Mouse (Mus musculus): Measurements from ENCODE around the gene Ctsl. TPM values are rescaled to one million over a fixed set of nuclear protein-coding genes. Genes with fewer than 3 reads are reported as not detected.

The Ctsl gene
- total RNA-seq (2021) = 100 to 1,000 TPM; 280 to 282 TPM

GRCm38 (mm10) chr13:64370173-64370940, at the start of gene Ctsl:
Gene Ctsl, minus strand, starts transcription at chr13:64370890.
- intact Hi-C loops (cut with DNase I) = loop anchor here (1.0 to 5.0 kb wide), 2 partner anchors 62 to 123 kb away; partner anchors contain the start of gene Cdk20
- DNase-seq = peak; percentile 94 to 97

- intact Hi-C loops (cut with DNase I) = no loop called here
- DNase-seq = no peak
Observed at GRCm38 (mm10) chr13:64416955-64417601, 46.4 kb upstream of the Ctsl start.

- intact Hi-C loops (cut with DNase I) = no loop called here
Observed at GRCm38 (mm10) chr13:64415659-64416058, 45.0 kb upstream of the Ctsl start.

GRCm38 (mm10) chr13:64412752-64413257, 42.1 kb upstream of the Ctsl start:
- intact Hi-C loops (cut with DNase I) = no loop called here
- DNase-seq = no peak

More at GRCm38 (mm10) chr13:64415659-64416058, 45.0 kb upstream of the Ctsl start:
- DNase-seq = no peak

GRCm38 (mm10) chr13:64411282-64411681, 40.6 kb upstream of the Ctsl start:
- DNase-seq = no peak
- intact Hi-C loops (cut with DNase I) = no loop called here

- intact Hi-C loops (cut with DNase I) = no loop called here
- DNase-seq = no peak
Observed at GRCm38 (mm10) chr13:64410604-64411003, 39.9 kb upstream of the Ctsl start.

GRCm38 (mm10) chr13:64407992-64408391, 37.3 kb upstream of the Ctsl start:
- intact Hi-C loops (cut with DNase I) = no loop called here
- DNase-seq = no peak

- intact Hi-C loops (cut with DNase I) = loop anchor here (2.0 kb wide), 1 partner anchor 33 kb away; no protein-coding TSS in a partner anchor
- no peak for DNase-seq
Observed at GRCm38 (mm10) chr13:64405550-64405949, 34.9 kb upstream of the Ctsl start.

GRCm38 (mm10) chr13:64403519-64403918, 32.8 kb upstream of the Ctsl start:
- intact Hi-C loops (cut with DNase I) = loop anchor here (2.0 kb wide), 1 partner anchor 27 kb away; no protein-coding TSS in a partner anchor
- DNase-seq = no peak

- intact Hi-C loops (cut with DNase I) = loop anchor here (2.0 kb wide), 1 partner anchor 28 kb away; no protein-coding TSS in a partner anchor
- no peak for DNase-seq
Observed at GRCm38 (mm10) chr13:64402951-64403460, 32.3 kb upstream of the Ctsl start.

- intact Hi-C loops (cut with DNase I) = loop anchor here (2.0 kb wide), 1 partner anchor 28 kb away; no protein-coding TSS in a partner anchor
- no peak for DNase-seq
Observed at GRCm38 (mm10) chr13:64402504-64402949, 31.8 kb upstream of the Ctsl start.

GRCm38 (mm10) chr13:64402006-64402405, 31.3 kb upstream of the Ctsl start:
- DNase-seq = no peak
- intact Hi-C loops (cut with DNase I) = loop anchor here (2.0 kb wide), 1 partner anchor 29 kb away; no protein-coding TSS in a partner anchor

GRCm38 (mm10) chr13:64400801-64401361, 30.2 kb upstream of the Ctsl start:
- intact Hi-C loops (cut with DNase I) = no loop called here
- DNase-seq = peak; percentile 38 to 58

GRCm38 (mm10) chr13:64399906-64400305, 29.2 kb upstream of the Ctsl start:
- intact Hi-C loops (cut with DNase I) = no loop called here
- no peak for DNase-seq

GRCm38 (mm10) chr13:64398065-64398464, 27.4 kb upstream of the Ctsl start:
- intact Hi-C loops (cut with DNase I) = no loop called here
- DNase-seq = no peak

- DNase-seq = no peak
- intact Hi-C loops (cut with DNase I) = loop anchor here (2.0 kb wide), 1 partner anchor 28 kb away; no protein-coding TSS in a partner anchor
Observed at GRCm38 (mm10) chr13:64396979-64397378, 26.3 kb upstream of the Ctsl start.

GRCm38 (mm10) chr13:64388415-64388814, 17.7 kb upstream of the Ctsl start:
- intact Hi-C loops (cut with DNase I) = no loop called here
- DNase-seq = no peak

GRCm38 (mm10) chr13:64386048-64386447, 15.4 kb upstream of the Ctsl start:
- no peak for DNase-seq
- intact Hi-C loops (cut with DNase I) = no loop called here

- intact Hi-C loops (cut with DNase I) = no loop called here
Observed at GRCm38 (mm10) chr13:64384937-64385336, 14.2 kb upstream of the Ctsl start.

GRCm38 (mm10) chr13:64380251-64380650, 9.6 kb upstream of the Ctsl start:
- no peak for DNase-seq
- intact Hi-C loops (cut with DNase I) = no loop called here

More at GRCm38 (mm10) chr13:64384937-64385336, 14.2 kb upstream of the Ctsl start:
- no peak for DNase-seq

- intact Hi-C loops (cut with DNase I) = no loop called here
- DNase-seq = no peak
Observed at GRCm38 (mm10) chr13:64378601-64379000, 7.9 kb upstream of the Ctsl start.

Data from heart, postnatal 36 days (tissue).